Mouse (Mus musculus) megakaryocyte-erythroid progenitor cell, adult 5-6 weeks (primary cell): ENCODE measurements around the gene Pyy. TPM values are rescaled to one million over a fixed set of nuclear protein-coding genes. Genes with fewer than 3 reads are reported as not detected.

ENCODE experiments used
- ATAC-seq: replicated peaks from 2 replicates; pipeline ENCODE4 v1.8.0; 2016; ENCODE audit warnings: mild to moderate bottlenecking, inconsistent platforms; ENCODE audit not compliant: severe bottlenecking, poor library complexity, low FRiP score, low TSS enrichment
- total RNA-seq, 2 experiments: library from RNA; stranded (forward) in 1 of 2; stranded (reverse) in 1 of 2; fragments of 200-1000, 215-1000 nt in 1 of 2; fragments of >200 nt in 1 of 2; fragmentation: Nextera tagmentation in 1 of 2; gene quantifications; 2 replicates each; pipeline ENCODE4 v1.2.3; 2014 to 2017

Gene Pyy
- total RNA-seq, 2 experiments from 2014 or later: not detected

- ATAC-seq: peak; percentile 75
These were observed 10.7 kb downstream of the Pyy start for GRCm38 (mm10) chr11:102096887-102097391.

- ATAC-seq: no peak
These were observed 11.2 kb downstream of the Pyy start for GRCm38 (mm10) chr11:102096446-102096845.

DNA sequence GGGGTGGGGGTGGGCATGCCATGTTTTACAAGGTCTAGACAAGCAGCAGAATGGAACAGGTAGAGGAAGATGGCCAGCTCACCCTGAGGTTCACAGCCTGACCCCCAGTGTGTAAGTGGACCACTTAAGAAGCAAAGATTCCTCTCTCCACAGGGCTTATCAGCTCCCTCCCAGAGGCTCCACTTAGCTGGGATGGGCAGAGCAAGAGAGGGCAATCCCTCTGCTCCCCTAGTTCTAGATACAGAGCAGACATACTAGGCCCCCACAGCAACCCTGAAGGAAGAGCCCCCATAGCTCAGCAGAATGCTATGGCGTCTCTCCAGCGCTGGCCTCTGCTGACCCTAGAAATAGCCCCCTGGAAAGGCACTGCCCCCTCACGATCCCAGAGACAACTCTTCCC is 12.0 kb downstream of the Pyy start:
- ATAC-seq: no peak

GRCm38 (mm10) chr11:102089088-102089808 is 18.4 kb downstream of the Pyy start:
- ATAC-seq: peak; percentile 81

- ATAC-seq: peak; percentile 78
These were observed 19.4 kb downstream of the Pyy start, which contains the start of gene Mpp2 for GRCm38 (mm10) chr11:102087931-102088898. Mpp2 (minus strand) TSS chr11:102088515.

DNA sequence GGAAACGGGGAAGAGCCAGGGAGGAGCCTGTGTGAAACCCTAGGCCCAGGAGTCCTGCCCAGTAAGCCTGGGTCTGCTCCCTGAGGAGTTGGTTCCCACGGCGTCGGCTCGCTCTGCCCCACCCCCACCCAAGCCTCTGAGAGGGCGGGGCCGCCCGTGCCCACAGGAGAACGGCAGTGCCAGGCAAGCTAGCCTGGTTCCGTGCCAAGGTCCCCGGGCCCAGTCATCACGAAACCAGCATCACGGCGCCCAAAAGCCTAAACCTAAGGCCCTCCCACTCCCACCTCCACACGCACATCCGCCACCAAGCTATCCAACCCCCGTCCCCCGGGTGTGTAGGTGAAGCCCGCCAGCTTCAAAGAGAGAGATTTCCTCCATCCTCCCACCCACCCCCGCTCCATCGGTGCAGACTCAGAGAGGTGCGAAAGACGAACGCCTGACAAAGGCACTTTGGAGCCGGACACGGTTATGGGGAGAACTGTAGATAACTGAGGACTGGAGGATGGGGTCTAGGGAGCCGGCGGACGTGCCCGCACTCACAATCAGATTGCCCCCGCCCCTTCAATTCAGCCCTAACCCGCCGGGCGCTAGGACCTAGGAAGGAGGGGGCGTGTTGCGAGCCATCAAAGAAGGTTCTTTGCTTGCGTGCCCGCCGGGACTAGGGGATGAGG is 20.4 kb downstream of the Pyy start:
- ATAC-seq: peak; percentile 25

DNA sequence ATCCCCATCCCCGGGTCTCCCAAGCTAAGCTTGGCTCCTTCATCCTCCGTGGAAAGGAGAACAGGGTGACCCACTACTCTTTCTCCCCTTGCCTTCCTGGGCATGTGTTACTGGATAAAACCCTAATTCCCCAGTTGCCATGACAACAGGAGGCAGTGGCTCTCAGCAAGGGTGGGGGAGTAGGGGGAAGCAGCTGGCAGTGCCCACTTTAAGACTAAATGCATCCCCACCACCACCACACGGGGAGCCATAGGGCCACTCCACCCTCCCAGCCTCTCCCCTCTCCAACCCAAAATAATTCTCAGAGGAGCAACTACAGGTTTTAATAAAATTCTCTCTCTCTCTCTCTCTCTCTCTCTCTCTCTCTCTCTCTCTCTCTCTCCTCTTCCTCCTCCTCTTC is 21.3 kb downstream of the Pyy start:
- ATAC-seq: no peak

GRCm38 (mm10) chr11:102084159-102084558 is 23.5 kb downstream of the Pyy start:
- ATAC-seq: no peak

GRCm38 (mm10) chr11:102083193-102083592 is 24.4 kb downstream of the Pyy start:
- ATAC-seq: no peak

- peak; percentile 35; the same call in 1 of the 2 replicates for ATAC-seq
These were observed 25.3 kb downstream of the Pyy start for GRCm38 (mm10) chr11:102082322-102082721.

DNA sequence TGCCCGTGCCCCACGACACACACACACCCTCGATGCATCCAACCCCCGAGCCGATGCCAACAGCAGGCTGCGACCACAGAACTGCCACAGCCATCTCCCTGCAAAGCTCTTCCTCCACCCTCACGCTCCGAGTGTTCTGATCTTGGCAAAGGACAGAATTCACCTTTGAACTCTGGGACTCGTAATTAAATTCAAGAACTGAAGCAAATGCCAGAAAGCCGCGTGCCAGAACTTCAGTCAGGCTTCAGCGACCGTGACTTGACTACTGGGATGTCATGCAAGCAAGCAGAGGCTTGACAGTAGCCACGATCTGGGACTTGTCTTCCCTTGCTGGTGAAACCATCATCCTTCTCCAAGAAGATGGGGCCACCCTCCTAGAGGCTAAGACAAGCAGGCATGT is 33.9 kb downstream of the Pyy start:
- no peak for ATAC-seq

- no peak for ATAC-seq
These were observed 34.9 kb downstream of the Pyy start for GRCm38 (mm10) chr11:102072729-102073128.

GRCm38 (mm10) chr11:102070426-102070825 is 37.2 kb downstream of the Pyy start:
- no peak for ATAC-seq

GRCm38 (mm10) chr11:102069633-102070032 is 38.0 kb downstream of the Pyy start:
- ATAC-seq: no peak

DNA sequence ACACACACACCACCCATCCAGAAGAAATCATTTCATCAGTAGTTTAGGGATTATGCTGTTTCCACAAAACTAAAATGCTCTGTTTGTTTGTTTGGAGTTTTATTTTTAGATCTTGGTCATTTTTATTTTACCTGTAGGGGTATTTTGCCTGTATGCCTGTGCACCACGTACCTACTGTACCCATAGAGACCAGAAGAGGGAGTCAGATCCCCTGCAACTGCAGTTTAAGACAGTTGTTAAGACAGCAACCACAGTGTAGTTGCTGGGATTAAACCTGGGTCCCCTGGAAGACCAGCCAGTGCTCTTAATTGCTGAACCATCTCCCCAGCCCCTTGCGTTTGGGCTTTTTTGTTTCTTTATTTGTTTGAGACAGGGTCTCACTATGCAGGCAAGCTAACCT is 38.7 kb downstream of the Pyy start:
- no peak for ATAC-seq

DNA sequence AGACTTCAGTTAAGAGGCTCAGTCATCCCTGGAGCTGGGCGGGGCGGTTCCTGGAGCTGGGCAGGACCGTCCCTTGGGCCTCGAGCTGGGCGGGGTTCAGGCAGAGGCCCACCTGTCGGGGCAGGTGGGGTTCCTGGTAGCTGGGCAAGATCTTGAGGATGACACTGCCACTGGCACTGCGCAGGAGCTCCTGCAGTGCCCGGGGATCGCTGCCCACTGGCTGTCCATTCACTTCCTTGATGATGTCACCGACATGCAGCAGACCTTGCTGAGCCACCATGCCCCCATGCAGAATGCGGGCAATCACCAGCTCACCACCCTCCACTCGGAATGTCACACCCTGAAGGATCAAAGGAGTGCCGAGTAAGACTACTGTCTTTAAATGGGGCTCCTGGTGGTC is 44.6 kb downstream of the Pyy start:
- ATAC-seq: no peak

- no peak for ATAC-seq
These were observed 45.6 kb downstream of the Pyy start for GRCm38 (mm10) chr11:102061941-102062473.

- ATAC-seq: peak; percentile 63
These were observed 46.2 kb downstream of the Pyy start for GRCm38 (mm10) chr11:102061236-102061940.
